ENCODE assay signal across 9 mouse cellular contexts in genomic region chr1:143941465-143941864, GRCm38 (mm10).
DNase-seq lines count a peak whose midpoint lies in the region; ATAC-seq and TF ChIP-seq lines count a peak whose summit lies in the region.
"Had no signal": no experiment of that assay in that cellular context is flagged by ENCODE, and none has a peak within 500 bp of the region (broad histone marks: within the 10 kb centered on the region; RNA-seq: fewer than 3 reads in every experiment).

No protein-coding gene starts in this region.

- TF ChIP-seq CTCF in lung, adult 2 months (IDR thresholded peaks at IDR 0.05; ENCODE audit: insufficient read depth, low read length) = no peak
- TF ChIP-seq CTCF in gastrocnemius, adult 2 months (IDR thresholded peaks at IDR 0.05) = no peak

- H3K9me3 ChIP-seq in hindbrain, embryonic 16.5 days (ENCODE audit: control insufficient read depth, low read length) = no peaks in the 10 kb centered on the region
- H3K9me3 ChIP-seq in stomach, embryonic 15.5 days = no peaks in the 10 kb centered on the region
- H3K9me3 ChIP-seq in liver, embryonic 12.5 days (replicated peaks) = no peaks in the 10 kb centered on the region

- no peak overlapping the region for H3K27ac ChIP-seq in gastrocnemius, adult 2 months
- no peak overlapping the region for H3K27ac ChIP-seq in hindbrain, embryonic 16.5 days (ENCODE audit: low read depth, low read length)
- H3K27ac ChIP-seq in stomach, embryonic 15.5 days = no peak overlapping the region
- H3K27ac ChIP-seq in liver, embryonic 12.5 days = no peak overlapping the region
- H3K27ac ChIP-seq: macrophage had no signal

- H3K4me1 ChIP-seq in lung, adult 2 months (ENCODE audit: control insufficient read depth, insufficient read depth, low read length) = no peaks in the 10 kb centered on the region
- H3K4me1 ChIP-seq in hindbrain, embryonic 16.5 days (ENCODE audit: control insufficient read depth, insufficient read depth, low read depth, low read length) = no peaks in the 10 kb centered on the region
- H3K4me1 ChIP-seq in stomach, embryonic 15.5 days = no peaks in the 10 kb centered on the region
- H3K4me1 ChIP-seq in liver, embryonic 12.5 days = no peaks in the 10 kb centered on the region

- no peak overlapping the region for H3K4me2 ChIP-seq in hindbrain, embryonic 16.5 days (ENCODE audit: low read length)
- no peak overlapping the region for H3K4me2 ChIP-seq in stomach, embryonic 15.5 days
- no peak overlapping the region for H3K4me2 ChIP-seq in liver, embryonic 12.5 days

- peak; percentile 74 for ATAC-seq in hindbrain, embryonic 16.5 days
- peak; percentile 75 for ATAC-seq in stomach, embryonic 15.5 days (ENCODE audit: insufficient read depth, low FRiP score, low read depth)
- ATAC-seq in liver, embryonic 12.5 days = no peak

- intact Hi-C loops in gastrocnemius, adult 2 months (cut with DNase I) = loop anchor here (5.0 kb wide), 1 partner anchor 61 kb away; the partner anchor contains the start of gene Rgs2

- H3K36me3 ChIP-seq in hindbrain, embryonic 16.5 days (ENCODE audit: control insufficient read depth, insufficient read depth, low read length) = no peaks in the 10 kb centered on the region
- no peaks in the 10 kb centered on the region for H3K36me3 ChIP-seq in stomach, embryonic 15.5 days
- no peaks in the 10 kb centered on the region for H3K36me3 ChIP-seq in liver, embryonic 12.5 days

- WGBS in lung, adult 2 months = 50% methylated on average over 5 of the region's 5 CpGs
- WGBS in hindbrain, embryonic 16.5 days = 51% methylated on average over 5 of the region's 5 CpGs
- WGBS in stomach, embryonic 15.5 days = 62% methylated on average over 5 of the region's 5 CpGs
- WGBS in liver, embryonic 12.5 days (ENCODE audit: insufficient replicate concordance) = 58% methylated on average over 5 of the region's 5 CpGs

- no peak overlapping the region for H3K9ac ChIP-seq in hindbrain, embryonic 16.5 days (ENCODE audit: low read depth, low read length)
- no peak overlapping the region for H3K9ac ChIP-seq in stomach, embryonic 15.5 days
- no peak overlapping the region for H3K9ac ChIP-seq in liver, embryonic 12.5 days

- TF ChIP-seq POLR2A in lung, adult 2 months (IDR thresholded peaks at IDR 0.05; ENCODE audit: borderline replicate concordance, extremely low read depth, low read depth, low read length) = no peak

- DNase-seq in lung, adult 18-20 months = peak; percentile 55 to 56
- no peak for DNase-seq in lung, adult 2 months
- peak; percentile 93 for DNase-seq in adrenal gland, adult 2 months
- peak; percentile 86 for DNase-seq in gastrocnemius, adult 2 months
- DNase-seq in lung, postnatal 14 days = peak; percentile 44

- H3K4me3 ChIP-seq in lung, adult 2 months (replicated peaks; ENCODE audit: extremely low read depth, low read depth, low read length) = no peak overlapping the region
- H3K4me3 ChIP-seq in gastrocnemius, adult 2 months = no peak overlapping the region
- no peak overlapping the region for H3K4me3 ChIP-seq in hindbrain, embryonic 16.5 days (ENCODE audit: low read length)
- H3K4me3 ChIP-seq in stomach, embryonic 15.5 days (replicated peaks) = no peak overlapping the region
- no peak overlapping the region for H3K4me3 ChIP-seq in liver, embryonic 12.5 days

- no peaks in the 10 kb centered on the region for H3K27me3 ChIP-seq in hindbrain, embryonic 16.5 days (replicated peaks; ENCODE audit: control insufficient read depth, insufficient read depth, low read length)
- no peaks in the 10 kb centered on the region for H3K27me3 ChIP-seq in stomach, embryonic 15.5 days (replicated peaks)
- H3K27me3 ChIP-seq in liver, embryonic 12.5 days (replicated peaks) = no peaks in the 10 kb centered on the region
